Mouse (Mus musculus) splenic B cell, adult 2 months (primary cell): ENCODE measurements around the gene Slc26a11.
"Not testable (repeated sequence)": the region's sequence is repeated elsewhere in the genome, so short reads cannot be mapped to it uniquely, and the experiment has no call there.

Source experiments
- DNase-seq: peaks from one replicate; pipeline ENCODE4 v3.0.0-alpha.2; 2011; ENCODE audit warnings: low read depth, low spot score
- H3K27me3 ChIP-seq: 2 replicates; pipeline ENCODE4 v1.6.1; 2012; ENCODE audit warnings: mild to moderate bottlenecking, low read length, moderate library complexity, mixed read lengths; ENCODE audit not compliant: control insufficient read depth, poor library complexity, insufficient read depth, severe bottlenecking
- H3K36me3 ChIP-seq: 2 replicates; pipeline ENCODE4 v1.6.1; 2012; ENCODE audit warnings: mild to moderate bottlenecking, low read length, moderate library complexity, mixed read lengths; ENCODE audit not compliant: control insufficient read depth, poor library complexity, insufficient read depth, severe bottlenecking

The Slc26a11 gene

DNA sequence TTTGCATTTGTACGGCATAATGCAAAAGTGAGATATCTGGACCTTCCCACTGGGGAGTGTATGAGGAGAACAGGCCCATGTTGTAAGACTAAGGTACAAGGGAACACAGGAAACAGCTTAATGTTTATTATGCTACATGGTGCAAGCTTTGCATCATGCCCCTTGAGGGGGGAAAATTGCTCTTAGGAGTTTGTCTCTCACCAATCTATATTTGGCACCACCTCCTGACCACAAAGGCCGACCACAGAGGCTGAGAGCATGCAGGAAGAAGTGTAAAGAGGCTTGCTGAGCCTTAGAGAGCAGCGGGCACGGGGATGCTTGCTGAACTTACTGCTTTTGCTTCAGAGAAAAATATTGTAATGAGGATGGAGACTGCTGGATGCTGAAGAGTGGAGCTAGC, 29.5 kb downstream of the Slc26a11 start:
- Histone ChIP-seq H3K36me3 (peaks cover 3% of the 10 kb centered on the region; the same call in 1 of the 2 replicates), H3K27me3 (no peaks in the 10 kb centered on the region)
- DNase-seq: peak; percentile 52

DNA sequence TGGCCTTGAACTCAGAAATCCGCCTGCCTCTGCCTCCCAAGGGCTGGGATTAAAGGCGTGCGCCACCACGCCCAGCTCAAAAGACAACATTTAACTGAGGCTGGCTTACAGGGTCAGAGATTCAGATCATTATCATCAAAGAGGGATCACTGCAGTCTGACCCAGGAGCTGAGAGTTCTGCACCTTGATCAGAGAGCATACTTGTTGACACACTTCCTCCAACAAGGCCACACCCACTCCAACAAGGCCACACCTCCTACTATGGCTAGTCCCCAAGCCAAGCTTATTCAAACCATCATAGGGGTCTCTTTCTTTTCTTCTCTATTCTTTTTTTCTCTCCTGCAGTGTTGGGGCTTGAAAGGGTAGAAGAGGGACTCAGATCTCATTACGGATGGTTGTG, 30.9 kb downstream of the Slc26a11 start:
- H3K36me3 ChIP-seq: no peaks in the 10 kb centered on the region
- peak; percentile 55 for DNase-seq
- H3K27me3 ChIP-seq: no peaks in the 10 kb centered on the region

DNA sequence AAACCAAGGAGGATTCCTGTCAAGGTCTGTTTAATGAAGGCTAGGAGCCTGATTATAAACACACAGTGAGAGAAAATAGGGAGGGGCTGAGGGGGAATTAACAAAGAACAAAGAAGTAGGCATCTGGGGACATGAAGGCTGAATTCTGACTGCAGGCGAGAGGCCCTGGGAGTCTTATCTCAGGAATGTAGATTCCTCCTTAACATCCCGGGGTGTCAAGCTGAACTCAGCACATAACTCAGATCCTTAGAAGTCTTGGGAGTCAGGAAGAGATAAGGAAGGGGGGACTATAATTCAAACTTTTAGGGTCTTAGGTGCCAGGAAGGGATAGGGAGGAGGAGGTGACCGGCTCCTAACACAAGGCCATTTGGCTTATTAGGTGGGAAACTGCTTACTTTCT, 31.9 kb downstream of the Slc26a11 start:
- not testable (repeated sequence) for H3K36me3 ChIP-seq, H3K27me3 ChIP-seq, DNase-seq

DNA sequence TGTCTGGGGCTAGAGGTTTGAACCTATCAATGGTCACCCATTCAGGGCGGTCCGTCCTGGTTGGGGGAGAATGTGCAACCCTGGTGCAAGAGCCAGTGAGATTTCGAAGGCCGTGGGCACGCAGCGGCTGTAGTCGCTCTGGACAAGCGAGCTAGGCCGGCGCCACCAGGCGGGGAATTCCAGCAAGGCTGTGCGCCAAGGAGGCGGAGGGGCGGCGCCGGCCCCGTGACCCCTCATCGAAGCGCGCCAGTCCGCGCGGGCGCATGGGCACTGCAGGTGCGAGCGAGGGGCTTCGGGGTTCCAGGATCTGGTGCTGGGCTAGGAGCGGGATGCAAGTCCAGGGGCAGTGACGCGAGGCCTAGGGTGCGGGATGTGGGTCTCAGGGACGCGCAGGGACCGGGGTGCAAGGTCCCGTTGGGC, 34.5 kb downstream of the Slc26a11 start:
- peak; percentile 56 for DNase-seq
- Histone ChIP-seq H3K36me3 (no peaks in the 10 kb centered on the region), H3K27me3 (no peaks in the 10 kb centered on the region)

DNA sequence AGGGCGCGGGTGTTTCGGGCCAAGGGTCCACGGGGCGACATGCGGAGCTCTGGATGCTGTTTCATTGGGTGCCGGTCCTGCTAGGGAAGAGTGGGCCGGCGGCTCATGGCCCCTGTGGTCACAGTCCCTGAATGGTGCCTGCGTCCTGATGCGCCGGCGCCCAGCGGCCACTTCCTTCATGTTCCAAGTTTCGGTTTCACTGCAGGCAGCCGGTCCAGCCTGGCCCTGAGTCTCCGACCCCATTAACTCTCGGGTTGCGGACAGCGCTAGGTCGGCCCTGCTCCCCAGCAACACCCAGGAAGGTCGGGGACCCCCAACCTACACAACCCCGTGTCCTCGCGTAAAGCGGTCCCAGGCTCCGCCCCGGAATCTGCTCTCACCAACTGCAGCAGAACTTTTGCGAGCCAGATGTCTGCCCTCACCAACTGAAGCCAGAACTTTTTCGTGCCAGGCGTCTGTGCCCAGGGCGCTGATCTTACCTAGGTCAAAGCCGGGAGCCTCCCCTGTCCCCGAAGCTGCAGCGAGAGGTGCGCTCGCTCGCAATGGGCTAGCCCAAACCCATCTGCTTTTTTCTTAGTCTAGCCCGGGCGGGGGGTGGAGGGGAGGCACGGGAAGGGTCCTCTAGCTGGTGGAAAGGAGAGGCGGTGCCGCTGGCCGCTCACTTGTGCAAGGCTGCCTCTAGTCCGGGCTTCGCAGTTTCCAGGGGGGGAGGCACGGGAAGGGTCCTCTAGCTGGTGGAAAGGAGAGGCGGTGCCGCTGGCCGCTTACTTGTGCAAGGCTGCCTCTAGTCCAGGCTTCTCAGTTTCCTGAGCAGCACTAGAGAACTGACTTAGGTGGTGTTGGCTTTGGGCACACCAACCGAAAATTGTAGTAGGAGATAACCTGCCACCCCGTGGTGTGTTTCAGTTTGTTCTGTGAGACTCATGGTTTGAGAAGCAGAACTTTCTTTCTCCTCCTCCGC, 35.2 kb downstream of the Slc26a11 start:
- Histone ChIP-seq H3K36me3 (no peaks in the 10 kb centered on the region), H3K27me3 (no peaks in the 10 kb centered on the region)
- peak; percentile 64 for DNase-seq

DNA sequence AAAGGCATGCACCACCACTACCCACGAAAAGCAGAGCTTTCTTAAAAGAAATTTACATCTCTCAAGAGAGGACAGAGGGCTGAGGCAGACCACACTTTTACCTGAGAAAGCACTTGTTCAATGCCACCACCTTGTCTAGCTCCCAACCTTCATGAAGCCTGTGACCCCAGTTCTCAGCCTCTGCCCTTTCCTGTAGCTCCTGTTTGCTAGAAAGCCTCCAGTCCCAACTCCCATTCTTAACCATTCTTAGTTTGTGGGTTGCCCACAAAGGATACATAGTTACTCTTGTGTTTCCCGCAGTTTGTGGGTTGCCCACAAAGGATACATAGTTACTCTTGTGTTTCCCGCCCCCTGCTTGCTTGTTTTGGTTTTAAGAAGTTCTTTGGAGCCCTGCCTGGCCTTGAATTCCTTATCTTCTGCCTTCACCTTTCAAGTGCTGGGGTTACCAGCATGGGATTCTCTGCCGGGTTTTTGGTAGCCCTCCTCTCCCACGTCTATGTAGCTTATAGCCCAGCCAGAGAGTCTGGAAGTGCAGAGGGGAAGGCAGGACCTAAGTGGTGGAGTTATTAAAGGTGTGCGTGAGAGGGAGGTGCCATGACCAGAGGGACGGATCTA, 36.1 kb downstream of the Slc26a11 start:
- DNase-seq: peak; percentile 13
- H3K36me3 ChIP-seq: no peaks in the 10 kb centered on the region
- H3K27me3 ChIP-seq: no peaks in the 10 kb centered on the region

DNA sequence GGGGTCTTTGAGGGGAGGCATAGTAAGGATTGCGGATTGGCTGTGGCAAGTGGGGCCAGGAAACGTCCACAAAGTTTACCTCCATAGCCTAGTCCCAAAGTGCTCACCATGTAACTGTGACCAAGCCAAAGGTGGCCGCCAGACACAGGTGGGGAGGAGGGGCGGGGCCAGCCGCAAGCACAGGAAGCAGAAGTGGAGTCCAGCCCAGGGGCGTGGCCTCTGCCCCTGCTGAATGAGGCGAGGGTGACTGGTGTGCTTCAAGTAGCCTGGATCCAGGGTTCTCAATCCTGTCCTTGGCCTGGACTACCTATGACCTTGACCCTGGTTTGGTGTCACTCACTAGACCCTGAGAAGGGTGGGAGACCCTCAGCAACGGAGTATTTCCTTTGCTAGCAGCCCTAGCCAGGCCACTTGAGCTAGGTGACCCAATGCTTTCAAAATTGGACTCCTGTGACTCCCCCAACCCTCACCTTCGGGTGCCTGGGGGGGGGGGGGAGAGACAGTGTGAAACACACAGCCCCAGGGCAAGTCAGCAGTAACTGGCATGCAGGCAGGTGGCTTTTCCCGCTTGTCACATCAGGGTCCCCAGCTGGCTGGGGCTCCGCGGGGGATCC, 36.8 kb downstream of the Slc26a11 start:
- DNase-seq: peak; percentile 89
- Histone ChIP-seq H3K36me3 (no peaks in the 10 kb centered on the region), H3K27me3 (no peaks in the 10 kb centered on the region)

DNA sequence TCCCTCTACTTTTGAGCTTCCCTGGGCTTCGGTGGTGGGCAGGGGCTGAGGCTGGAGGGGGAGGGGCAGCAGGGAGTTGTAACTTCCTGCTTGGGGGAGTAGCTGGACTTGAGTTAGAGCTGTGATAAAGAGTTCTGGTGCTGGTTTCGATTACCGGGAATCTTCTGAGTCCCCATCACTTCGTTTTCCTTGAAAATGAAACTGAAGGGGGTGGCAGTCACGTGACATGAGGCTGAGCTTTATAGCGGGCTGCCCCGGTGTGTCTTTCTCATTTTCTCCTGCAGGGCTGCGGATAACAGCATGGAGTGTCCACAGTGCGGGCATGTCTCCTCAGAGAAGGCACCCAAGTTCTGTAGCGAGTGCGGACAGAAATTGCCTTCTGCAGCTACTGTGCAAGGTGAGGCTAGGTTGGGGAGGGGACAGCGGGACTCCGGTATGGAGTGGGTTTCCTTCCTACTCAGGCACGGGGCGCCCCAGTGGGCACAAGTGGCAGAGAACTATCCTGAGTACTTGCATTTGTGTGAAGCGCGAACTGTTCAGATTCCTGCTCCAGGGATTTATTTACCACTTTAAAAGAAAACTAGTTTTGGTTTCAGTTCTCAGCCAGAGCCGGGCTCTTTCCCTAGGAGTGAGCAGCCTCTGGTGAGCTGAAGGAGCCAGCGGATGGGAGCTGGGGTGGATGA, 37.6 kb downstream of the Slc26a11 start, which contains the start of gene Rnf213:
Gene Rnf213, plus strand, starts transcription at position 301 of the 683 bp plus-strand sequence.
- DNase-seq: peak; percentile 81
- Histone ChIP-seq H3K27me3 (no peaks in the 10 kb centered on the region), H3K36me3 (no peaks in the 10 kb centered on the region)

DNA sequence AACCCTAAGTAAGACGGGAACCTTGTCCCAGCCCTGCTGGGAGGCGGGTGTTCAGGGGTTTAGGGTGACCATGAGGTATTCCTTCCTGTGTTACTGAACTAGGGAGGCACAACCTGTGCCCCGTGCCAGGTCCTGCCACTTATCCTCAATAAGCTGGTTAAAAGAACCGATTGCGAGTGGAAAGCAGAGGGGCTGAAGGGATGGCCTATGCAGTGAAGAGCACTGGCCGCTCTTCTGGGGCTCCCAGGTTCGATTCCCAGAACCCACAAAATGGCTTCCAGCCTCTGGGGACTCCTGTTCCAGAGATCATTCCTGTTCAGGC, 38.1 kb downstream of the Slc26a11 start:
- DNase-seq: peak; percentile 13
- Histone ChIP-seq H3K27me3 (no peaks in the 10 kb centered on the region), H3K36me3 (no peaks in the 10 kb centered on the region)

DNA sequence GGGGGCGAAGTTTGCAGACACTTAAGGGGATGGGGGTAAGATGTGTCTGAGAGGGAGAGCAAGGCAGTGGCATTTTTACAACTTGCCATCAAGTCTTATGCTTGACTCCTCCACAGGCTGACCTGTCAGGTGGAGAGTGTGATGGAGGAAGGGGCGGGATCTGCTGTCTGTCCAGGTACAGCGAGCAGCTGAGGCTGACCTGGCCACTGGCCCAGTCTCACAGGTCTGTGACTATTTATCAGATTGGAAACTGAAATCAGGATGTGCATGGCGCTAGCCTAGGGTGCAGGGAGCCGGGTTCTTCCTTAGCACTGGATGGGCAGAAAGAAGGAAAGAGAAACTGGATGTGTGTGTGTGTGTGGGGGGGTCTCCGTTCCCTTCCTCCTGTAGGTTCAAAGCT, 38.9 kb downstream of the Slc26a11 start:
- no peak for DNase-seq
- Histone ChIP-seq H3K36me3 (no peaks in the 10 kb centered on the region), H3K27me3 (no peaks in the 10 kb centered on the region)

DNA sequence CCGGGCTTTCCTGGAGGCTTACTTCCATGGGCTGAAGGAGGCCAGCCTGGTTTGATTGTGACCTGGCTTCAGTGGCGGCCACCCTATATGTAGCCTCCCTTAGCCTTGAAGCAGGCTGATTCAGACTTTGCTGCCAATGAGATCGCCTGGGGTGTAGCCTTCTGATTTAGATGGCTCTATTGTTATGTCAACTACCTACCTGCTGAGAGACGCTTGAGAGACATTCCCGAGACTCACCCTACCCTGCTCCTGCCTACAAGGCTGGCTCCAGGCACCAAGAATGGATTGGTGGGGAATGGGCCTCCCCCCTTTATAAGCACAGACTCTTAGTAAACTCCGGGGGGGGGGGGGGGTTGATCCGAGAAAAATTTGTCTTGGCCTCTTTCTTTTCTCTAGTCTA, 40.0 kb downstream of the Slc26a11 start:
- DNase-seq: no peak

DNA sequence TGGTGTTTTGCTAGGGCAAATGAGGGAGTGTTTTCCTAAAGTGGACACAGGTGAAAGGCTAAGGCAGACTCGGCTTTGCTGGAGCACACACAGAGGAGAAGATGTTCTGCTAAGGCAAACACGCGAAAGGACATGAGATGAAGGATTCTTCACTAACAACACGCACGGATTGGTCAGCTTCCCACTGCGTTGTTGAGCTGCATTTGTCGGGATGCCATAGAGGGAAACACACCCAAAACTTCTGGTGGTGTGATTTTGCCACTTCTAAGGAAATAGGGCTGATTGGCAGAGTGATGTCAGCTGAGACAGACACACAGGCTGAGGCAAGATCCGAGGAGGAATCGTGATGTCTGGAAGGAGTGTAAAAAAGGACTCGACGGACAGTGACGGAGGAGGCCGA, 40.6 kb downstream of the Slc26a11 start:
- H3K27me3 ChIP-seq: no peaks in the 10 kb centered on the region
- H3K36me3 ChIP-seq: no peaks in the 10 kb centered on the region
- no peak for DNase-seq

More for the DNA sequence above, 40.0 kb downstream of the Slc26a11 start:
- Histone ChIP-seq H3K36me3 (no peaks in the 10 kb centered on the region), H3K27me3 (no peaks in the 10 kb centered on the region)

DNA sequence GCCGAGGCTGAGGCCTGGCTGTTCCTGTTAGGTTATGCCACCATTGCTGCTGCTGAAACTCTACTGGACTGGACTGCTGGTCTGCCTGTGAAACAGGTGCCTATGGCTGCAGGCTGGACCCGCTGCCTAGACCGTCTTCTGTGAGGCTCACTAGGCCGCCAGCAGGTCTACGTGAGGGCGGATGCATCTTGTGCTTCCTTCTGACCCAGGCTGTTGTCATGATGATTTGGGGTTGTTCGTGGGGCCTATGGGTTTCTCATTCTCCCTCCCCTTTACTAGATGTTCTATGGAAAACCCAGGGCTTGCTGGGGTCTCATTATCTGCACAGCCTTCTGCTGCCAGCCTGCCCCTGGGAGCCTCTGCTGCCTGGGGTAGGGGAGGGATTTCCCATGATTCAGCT, 41.1 kb downstream of the Slc26a11 start:
- no peaks in the 10 kb centered on the region for H3K36me3 ChIP-seq

DNA sequence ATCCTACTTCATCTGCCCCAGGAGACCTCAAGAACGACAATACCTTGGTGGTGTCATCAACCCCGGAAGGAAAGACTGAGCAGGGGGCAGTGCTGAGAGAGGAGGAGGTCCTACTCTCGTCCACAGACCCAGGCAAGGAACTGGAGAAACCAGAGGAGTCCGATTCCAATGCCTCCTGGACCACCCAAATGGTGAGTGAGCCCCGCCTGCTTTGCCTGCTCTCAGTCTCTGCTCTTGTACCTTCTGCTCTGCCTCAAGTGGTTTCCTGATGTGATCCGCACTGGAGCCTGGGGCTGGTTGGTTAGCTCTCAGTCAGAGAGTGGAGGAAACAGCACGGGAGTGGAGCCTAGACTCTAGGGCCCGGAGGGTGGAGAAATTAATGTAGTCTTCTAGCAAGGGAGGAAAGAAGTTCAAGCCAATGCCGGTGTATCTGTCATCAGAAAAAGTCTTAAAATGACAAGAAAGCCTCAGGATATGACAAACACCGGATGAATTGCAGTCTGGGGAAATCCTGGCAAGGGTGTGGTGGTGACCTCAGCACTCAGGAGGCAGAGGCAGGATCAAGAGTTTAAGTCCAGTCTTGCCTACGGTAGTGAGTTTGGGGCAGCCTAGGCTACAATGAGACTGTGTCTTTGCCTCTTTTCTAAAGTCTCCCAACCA, 47.3 kb downstream of the Slc26a11 start:
- no peak for DNase-seq
- H3K27me3 ChIP-seq: no peaks in the 10 kb centered on the region
- peaks cover 5% of the 10 kb centered on the region for H3K36me3 ChIP-seq

More for the DNA sequence above, 41.1 kb downstream of the Slc26a11 start:
- H3K27me3 ChIP-seq: no peaks in the 10 kb centered on the region
- DNase-seq: no peak
